Mouse (Mus musculus): ENCODE data around the gene Trak1. TPM values are rescaled to one million over a fixed set of nuclear protein-coding genes. Genes with fewer than 3 reads are reported as not detected.

Trak1 gene
- polyA plus RNA-seq, 1 experiment, result 64.3 TPM

DNA sequence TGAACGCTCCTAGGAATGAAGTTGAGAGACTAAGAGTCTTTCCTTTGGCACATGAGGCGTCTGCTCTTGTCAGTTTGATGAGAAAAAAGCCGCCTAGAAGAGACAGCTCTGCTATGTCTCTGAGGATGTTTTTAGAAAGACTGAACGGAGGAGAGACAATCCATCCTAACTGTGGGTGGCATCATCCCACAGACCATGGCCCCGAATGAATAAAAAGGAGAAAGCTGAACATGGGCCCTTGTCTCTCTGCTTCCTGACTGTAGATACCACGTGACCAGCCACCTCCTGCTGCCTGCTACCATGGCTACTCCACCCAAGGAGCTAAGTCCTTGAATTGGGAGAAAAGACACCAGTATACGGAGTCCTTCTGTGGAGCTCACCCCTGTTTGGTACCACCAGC, 189.9 kb downstream of the Trak1 start:
- H3K4me3 ChIP-seq (ENCODE audit: insufficient read depth, low read depth, low read length), result no peak overlapping the region
- H3K4me1 ChIP-seq (ENCODE audit: control insufficient read depth, insufficient read depth, insufficient read length, low read length), result peaks cover 4% of the 10 kb centered on the region; the same call in 1 of the 2 replicates
- no peak overlapping the region for H3K27ac ChIP-seq (replicated peaks; ENCODE audit: low read depth, low read length)

DNA sequence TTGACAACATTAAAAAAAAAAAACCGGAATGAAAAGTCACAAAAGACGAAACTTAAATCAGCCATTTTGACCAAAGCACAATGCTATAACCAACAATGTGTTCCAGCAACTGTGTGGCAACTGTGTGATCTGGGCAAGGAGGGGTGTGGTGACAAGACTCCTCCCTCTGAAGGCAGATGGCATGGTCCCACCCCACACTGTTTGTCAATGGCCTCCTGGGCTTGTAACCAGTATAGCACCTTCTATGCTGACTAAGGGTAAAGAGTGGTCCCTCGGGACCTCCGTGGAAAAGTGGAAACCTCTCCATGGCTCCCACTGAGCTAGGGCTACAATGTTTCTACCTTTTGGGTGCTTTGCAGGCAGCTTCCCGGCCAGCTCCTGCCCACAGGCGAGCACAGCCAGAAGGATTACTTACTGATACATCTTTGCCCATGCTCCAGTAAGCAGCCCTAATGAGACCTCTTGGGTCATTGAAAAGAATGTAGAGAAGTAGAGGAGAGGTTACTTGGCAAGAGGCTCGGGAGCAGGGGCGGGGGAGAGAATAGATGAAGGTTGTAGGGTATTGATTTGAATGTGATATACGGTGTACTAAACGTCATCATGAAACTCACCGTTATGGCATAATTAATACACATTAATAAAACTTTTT, 194.4 kb downstream of the Trak1 start:
- no peak overlapping the region for H3K4me3 ChIP-seq (ENCODE audit: insufficient read depth, low read depth, low read length)
- H3K27ac ChIP-seq (replicated peaks; ENCODE audit: low read depth, low read length), result no peak overlapping the region
- peaks cover 4% of the 10 kb centered on the region; the same call in 1 of the 2 replicates for H3K4me1 ChIP-seq (ENCODE audit: control insufficient read depth, insufficient read depth, insufficient read length, low read length)

DNA sequence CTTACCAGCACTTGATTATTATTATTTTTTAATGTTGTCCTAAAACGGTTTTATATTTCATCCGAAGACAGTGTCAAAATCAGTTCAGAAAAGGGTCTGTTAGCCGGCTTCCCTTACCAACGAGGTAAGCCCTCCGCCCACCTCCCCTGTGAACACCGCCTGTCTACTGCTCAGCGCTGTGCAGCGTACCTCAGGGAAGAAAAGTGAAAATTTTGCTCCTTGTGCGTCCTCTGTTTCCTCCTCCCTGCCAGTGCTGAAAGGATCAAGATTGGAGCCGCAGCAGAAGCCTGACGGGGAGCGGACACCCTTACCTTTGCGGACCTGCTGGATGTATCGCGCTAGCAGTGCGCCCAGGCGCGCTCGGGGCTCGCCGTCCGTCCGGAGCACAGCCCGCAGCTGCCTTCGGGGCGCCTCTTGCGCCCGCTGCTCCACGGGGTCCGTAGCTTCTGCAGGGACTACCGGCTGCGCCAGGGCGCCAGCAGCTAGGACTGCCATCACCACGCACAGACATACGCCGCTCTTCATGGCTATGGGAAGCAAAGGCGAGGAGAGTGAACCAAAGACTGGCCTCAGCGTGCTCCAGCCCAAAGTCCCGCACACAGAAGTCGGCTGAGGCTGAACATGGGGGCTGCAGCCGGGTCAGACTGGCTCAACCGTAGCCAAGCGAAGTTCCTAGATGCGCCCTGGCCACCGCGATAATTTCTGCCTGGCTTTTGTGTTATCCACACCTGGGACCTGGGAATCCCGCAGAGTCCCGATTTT, 196.9 kb downstream of the Trak1 start:
- H3K27ac ChIP-seq (replicated peaks; ENCODE audit: low read depth, low read length), result no peak overlapping the region
- H3K4me3 ChIP-seq (ENCODE audit: insufficient read depth, low read depth, low read length), result no peak overlapping the region
- peaks cover 4% of the 10 kb centered on the region; the same call in 1 of the 2 replicates for H3K4me1 ChIP-seq (ENCODE audit: control insufficient read depth, insufficient read depth, insufficient read length, low read length)

DNA sequence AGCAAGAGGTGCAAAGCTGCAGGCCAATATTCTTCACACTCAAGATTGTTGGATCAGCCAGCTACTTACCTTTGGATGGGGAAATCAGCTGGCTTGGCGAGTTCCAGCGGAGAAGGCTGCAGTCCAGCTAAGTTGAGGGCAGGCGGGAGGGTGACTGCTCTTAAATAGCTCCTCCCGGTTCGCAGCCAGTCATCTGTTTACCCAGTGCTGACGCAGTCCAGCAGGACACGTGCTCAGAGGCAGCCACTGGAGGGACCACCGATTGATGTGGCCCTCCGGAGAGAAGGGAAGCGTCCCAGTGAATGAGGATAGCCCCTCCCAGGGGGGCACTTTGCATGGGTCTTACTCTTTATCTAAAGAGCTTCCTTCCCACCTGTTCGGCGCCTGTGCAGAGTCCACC, 198.2 kb downstream of the Trak1 start, which contains the start of gene Cck:
Gene Cck (minus strand): TSS at position 166 of the 400 bp plus-strand sequence.
- Histone ChIP-seq H3K27ac (replicated peaks; ENCODE audit: low read depth, low read length) (no peak within 1 kb of the TSS), H3K4me3 (ENCODE audit: insufficient read depth, low read depth, low read length) (no peak within 1 kb of the TSS), H3K4me1 (ENCODE audit: control insufficient read depth, insufficient read depth, insufficient read length, low read length) (peaks cover 4% of the 10 kb centered on the region; the same call in 1 of the 2 replicates)

DNA sequence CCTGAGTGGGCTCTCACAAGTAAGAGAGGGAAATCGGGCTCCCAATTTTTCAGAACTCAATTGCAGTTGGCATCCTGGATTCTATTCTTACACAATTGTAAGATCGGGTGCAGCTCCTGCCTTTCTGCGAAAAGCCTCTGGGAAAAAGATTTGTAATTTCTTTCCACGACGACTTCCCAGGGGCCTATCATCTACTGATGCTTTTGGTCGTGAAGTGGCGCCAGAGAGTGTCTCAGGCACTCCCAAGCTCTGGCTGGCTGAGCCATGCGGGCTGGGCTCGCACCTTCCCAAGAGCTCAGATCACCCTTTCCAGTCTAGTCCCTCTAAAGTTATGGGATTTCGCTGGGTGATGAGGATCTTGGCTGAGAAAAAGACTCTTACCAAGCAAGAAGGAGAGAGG, 198.8 kb downstream of the Trak1 start:
- Histone ChIP-seq H3K27ac (replicated peaks; ENCODE audit: low read depth, low read length) (no peak overlapping the region), H3K4me1 (ENCODE audit: control insufficient read depth, insufficient read depth, insufficient read length, low read length) (peaks cover 4% of the 10 kb centered on the region; the same call in 1 of the 2 replicates), H3K4me3 (ENCODE audit: insufficient read depth, low read depth, low read length) (no peak overlapping the region)

DNA sequence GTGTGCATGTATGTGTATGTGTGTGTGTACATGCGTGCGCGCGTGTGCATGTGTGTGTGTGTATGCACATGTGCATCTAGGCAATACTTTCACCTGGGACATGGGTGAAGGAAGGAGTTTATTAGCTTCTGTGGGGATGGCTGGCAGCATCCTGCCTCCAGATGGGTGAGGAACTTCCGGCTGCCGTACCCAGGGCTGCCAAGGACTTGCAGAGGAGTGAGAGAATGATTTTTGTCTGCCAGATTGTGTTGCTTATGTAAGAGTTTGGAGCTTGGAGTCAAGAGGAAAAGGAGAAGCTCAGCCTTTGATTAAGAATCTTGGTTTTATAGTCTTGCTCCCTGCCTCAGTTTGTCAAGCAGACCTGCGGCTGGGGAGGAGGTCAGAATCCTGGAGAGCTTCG, 208.0 kb downstream of the Trak1 start:
- Histone ChIP-seq H3K4me1 (ENCODE audit: control insufficient read depth, insufficient read depth, insufficient read length, low read length) (no peaks in the 10 kb centered on the region), H3K4me3 (ENCODE audit: insufficient read depth, low read depth, low read length) (no peak overlapping the region), H3K27ac (replicated peaks; ENCODE audit: low read depth, low read length) (no peak overlapping the region)

DNA sequence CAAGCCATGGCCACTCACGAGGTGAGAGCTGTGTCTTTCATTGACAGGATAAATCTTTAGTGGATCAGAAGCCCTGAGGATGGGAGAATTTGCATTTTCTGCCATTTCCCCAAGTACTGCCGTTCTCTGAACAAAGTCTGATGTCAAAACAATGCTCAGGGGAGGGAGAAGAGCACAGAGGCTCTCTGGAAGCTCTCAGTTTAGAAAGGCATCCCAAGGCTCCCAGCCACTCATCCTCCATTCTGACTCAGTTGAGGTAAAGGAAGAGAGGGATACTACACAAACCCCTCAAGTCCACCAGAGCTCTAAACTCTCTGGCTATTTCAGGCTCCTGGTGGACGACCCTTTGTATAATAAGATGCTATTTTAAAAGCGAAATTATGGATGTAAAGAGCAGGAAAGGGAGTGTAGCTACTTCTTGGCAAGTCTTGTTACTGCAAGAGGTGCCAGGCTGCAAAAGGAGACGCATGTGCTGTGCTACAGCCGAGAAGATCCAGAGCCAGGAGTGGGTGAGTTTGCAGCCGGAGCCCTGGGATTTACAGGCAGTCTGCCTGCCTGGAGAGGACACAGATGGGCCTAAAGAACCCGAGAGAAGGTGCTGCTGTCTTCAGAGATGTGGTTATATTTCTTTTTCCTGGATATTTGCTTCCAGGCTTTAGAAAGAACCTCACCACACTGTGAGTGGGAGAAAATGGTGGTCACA, 209.3 kb downstream of the Trak1 start:
- H3K27ac ChIP-seq (replicated peaks; ENCODE audit: low read depth, low read length), result no peak overlapping the region
- no peak overlapping the region for H3K4me3 ChIP-seq (ENCODE audit: insufficient read depth, low read depth, low read length)
- H3K4me1 ChIP-seq (ENCODE audit: control insufficient read depth, insufficient read depth, insufficient read length, low read length), result no peaks in the 10 kb centered on the region

DNA sequence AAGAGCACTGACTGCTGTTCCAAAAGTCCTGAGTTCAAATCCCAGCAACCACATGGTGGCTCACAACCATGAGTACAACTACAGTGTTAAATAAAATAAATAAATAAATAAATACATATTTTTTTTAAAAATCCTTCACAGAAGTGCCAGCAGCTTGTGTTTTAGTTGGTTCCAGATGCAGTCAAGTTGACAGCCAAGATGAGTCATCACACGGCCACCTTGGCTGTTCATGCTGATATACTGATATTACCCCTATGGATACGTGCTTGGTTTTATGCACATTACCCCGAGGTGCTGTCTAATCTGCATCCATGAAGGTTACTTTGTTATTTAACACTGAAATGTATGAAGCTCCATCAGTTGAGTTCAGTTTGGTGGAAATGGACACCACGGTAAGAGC, 214.6 kb downstream of the Trak1 start:
- Histone ChIP-seq H3K27ac (replicated peaks; ENCODE audit: low read depth, low read length) (no peak overlapping the region), H3K4me3 (ENCODE audit: insufficient read depth, low read depth, low read length) (no peak overlapping the region), H3K4me1 (ENCODE audit: control insufficient read depth, insufficient read depth, insufficient read length, low read length) (no peaks in the 10 kb centered on the region)

DNA sequence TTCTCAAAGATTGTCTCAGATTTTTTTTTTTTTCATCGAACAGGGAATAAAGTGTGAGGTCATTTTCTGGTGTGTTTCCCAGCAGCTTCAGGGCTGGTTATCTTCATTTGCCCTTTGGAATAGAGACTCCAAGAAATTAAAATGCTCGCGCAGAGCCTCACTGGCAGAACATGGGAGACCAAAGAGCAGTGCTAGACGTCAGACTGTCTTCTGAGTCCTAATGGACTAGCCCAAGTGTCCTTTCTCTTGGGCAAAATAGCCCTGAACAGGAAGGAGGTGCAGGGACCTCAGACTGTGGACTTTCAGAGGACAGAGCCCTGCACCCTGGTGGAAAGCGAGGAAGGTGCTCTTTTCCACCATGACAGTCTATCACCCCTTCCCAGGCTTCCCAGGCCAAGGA, 217.2 kb downstream of the Trak1 start:
- Histone ChIP-seq H3K27ac (replicated peaks; ENCODE audit: low read depth, low read length) (no peak overlapping the region), H3K4me3 (ENCODE audit: insufficient read depth, low read depth, low read length) (no peak overlapping the region), H3K4me1 (ENCODE audit: control insufficient read depth, insufficient read depth, insufficient read length, low read length) (no peaks in the 10 kb centered on the region)

DNA sequence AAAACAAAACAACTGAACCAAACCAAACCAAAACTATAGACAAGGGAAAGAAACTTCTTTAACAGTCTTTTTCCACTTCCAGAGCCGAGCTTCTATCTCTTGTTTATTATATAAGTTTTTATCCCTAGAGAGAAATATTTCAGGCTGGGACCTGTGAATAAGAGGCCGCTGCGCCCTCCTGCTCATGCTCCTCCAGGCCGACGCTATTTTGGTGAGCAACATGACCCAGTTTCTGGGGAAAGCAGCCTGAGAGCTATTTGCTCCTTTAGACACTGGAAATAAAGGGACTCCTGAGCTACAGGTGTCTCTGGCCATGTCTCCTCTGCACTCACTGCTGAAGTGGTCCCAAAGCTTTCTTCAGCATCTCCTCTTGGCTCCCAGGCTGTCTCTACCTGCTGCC, 222.7 kb downstream of the Trak1 start:
- Histone ChIP-seq H3K4me3 (ENCODE audit: insufficient read depth, low read depth, low read length) (no peak overlapping the region), H3K27ac (replicated peaks; ENCODE audit: low read depth, low read length) (no peak overlapping the region), H3K4me1 (ENCODE audit: control insufficient read depth, insufficient read depth, insufficient read length, low read length) (no peaks in the 10 kb centered on the region)

Other genes starting within 250 kb of the Trak1 start
- 4.4 TPM in 1 of 2 replicates, not detected in the other for gene Ulk4, start 20.3 kb upstream of the Trak1 start, polyA plus RNA-seq (2012; ENCODE audit: insufficient read depth, insufficient read length, missing spikeins)
- gene Cck, start 198.2 kb downstream of the Trak1 start, polyA plus RNA-seq (2012; ENCODE audit: insufficient read depth, insufficient read length, missing spikeins), result not detected in 2 replicates

Data from brown adipose tissue, adult 24 weeks (tissue).